Comparison of ENCODE assay signal across 29 mouse cellular contexts in the genomic region with DNA sequence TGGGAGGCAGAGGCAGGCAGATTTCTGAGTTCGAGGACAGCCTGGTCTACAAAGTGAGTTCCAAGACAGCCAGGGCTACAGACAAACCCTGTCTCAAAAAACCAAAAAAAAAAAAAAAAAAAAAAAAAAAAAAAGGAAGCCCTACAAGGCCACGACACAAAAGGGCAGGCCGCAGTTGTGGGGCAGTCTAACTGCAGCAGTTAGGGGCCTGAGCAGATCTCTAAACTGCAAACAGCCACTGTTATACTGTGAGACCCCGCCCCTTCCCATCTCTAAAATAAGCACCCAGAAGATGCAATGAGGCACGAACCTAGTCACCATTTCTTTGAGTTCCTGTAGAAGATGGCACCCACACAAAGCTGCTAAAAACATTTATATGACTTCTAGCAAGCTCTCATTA. TPM values are rescaled to one million over a fixed set of nuclear protein-coding genes. Genes with fewer than 3 reads are reported as not detected.
DNase-seq lines count a peak whose midpoint lies in the region; ATAC-seq and TF ChIP-seq lines count a peak whose summit lies in the region.
"Had no signal": no experiment of that assay in that cellular context is flagged by ENCODE, and none has a peak within 500 bp of the region (broad histone marks: within the 10 kb centered on the region; RNA-seq: fewer than 3 reads in every experiment).

No protein-coding gene starts in this region.

- H3K27me3 ChIP-seq in CH12.LX (replicated peaks): no peaks in the 10 kb centered on the region
- no peaks in the 10 kb centered on the region for H3K27me3 ChIP-seq in splenic B cell, adult 2 months (ENCODE audit: control insufficient read depth, insufficient read depth, low read length, poor library complexity, severe bottlenecking)
- no peaks in the 10 kb centered on the region for H3K27me3 ChIP-seq in forebrain, postnatal 0 days (ENCODE audit: insufficient read depth, low read length)
- H3K27me3 ChIP-seq: embryonic facial prominence, embryonic 13.5 days; embryonic facial prominence, embryonic 15.5 days; forebrain, embryonic 12.5 days; Patski had no signal

- peak; percentile 37; the same call in 1 of the 2 replicates for TF ChIP-seq POLR2A in CH12.LX (IDR thresholded peaks at IDR 0.05; ENCODE audit: low read depth, low read length)

- no peak for TF ChIP-seq RAD21 in CH12.LX (IDR thresholded peaks at IDR 0.05; ENCODE audit: low read depth, low read length)

- dilution Hi-C loops in CH12.LX (cut with MboI; ENCODE audit: extremely low pct_ligation_motif_present, extremely low pct_unique_long_range_greater_than_20kb, low sequenced_read_pairs): no loop called here

- peaks cover 29 to 46% of the 10 kb centered on the region in 2 experiments for H3K36me3 ChIP-seq in CH12.LX (replicated peaks in 1 of 2; ENCODE audit: control insufficient read depth in 1 of 2, insufficient read depth in 1 of 2, low read length in 1 of 2)
- H3K36me3 ChIP-seq in splenic B cell, adult 2 months (ENCODE audit: control insufficient read depth, insufficient read depth, low read length, poor library complexity, severe bottlenecking): peaks cover 10% of the 10 kb centered on the region; the same call in 1 of the 2 replicates
- H3K36me3 ChIP-seq in forebrain, postnatal 0 days (ENCODE audit: insufficient read depth): peaks cover 62% of the 10 kb centered on the region

- H3K9me3 ChIP-seq in CH12.LX (replicated peaks; ENCODE audit: low read length): no peaks in the 10 kb centered on the region
- no peaks in the 10 kb centered on the region for H3K9me3 ChIP-seq in forebrain, postnatal 0 days (ENCODE audit: low read length)
- H3K9me3 ChIP-seq: embryonic facial prominence, embryonic 13.5 days; embryonic facial prominence, embryonic 15.5 days; forebrain, embryonic 10.5 days; forebrain, embryonic 12.5 days had no signal

- no peak for TF ChIP-seq EP300 in CH12.LX (IDR thresholded peaks at IDR 0.05; ENCODE audit: low read length)

- no peak for ATAC-seq in forebrain, postnatal 0 days
- ATAC-seq: activated CD4-positive, CD25-positive, alpha-beta regulatory T cell, adult 4 months; CD4-positive, CD25-positive, alpha-beta regulatory T cell, adult 4 months; forebrain, embryonic 14.5 days; forebrain, embryonic 16.5 days; Patski had no signal

- WGBS in forebrain, postnatal 0 days: 89% methylated on average over 5 of the region's 5 CpGs

- H3K9ac ChIP-seq in CH12.LX (ENCODE audit: insufficient read depth, low read depth): peak overlapping the region; percentile 19; the same call in 1 of the 2 replicates
- no peak overlapping the region for H3K9ac ChIP-seq in forebrain, postnatal 0 days
- H3K9ac ChIP-seq: embryonic facial prominence, embryonic 13.5 days; embryonic facial prominence, embryonic 15.5 days; forebrain, embryonic 12.5 days had no signal

- TF ChIP-seq CTCF in CH12.LX (conservative IDR thresholded peaks at IDR 0.05 in 1 of 2, IDR thresholded peaks at IDR 0.05 in 1 of 2; ENCODE audit: low read depth in 2 of 2, low read length in 2 of 2): no peak
- TF ChIP-seq CTCF in forebrain, postnatal 0 days (IDR thresholded peaks at IDR 0.05; ENCODE audit: low read depth): no peak

- H3K79me2 ChIP-seq in CH12.LX (replicated peaks; ENCODE audit: control insufficient read depth, extremely low read depth, insufficient read depth, poor library complexity, severe bottlenecking): peaks cover 19% of the 10 kb centered on the region

- H3K27ac ChIP-seq in CH12.LX (ENCODE audit: insufficient read depth, low read depth): peak overlapping the region; percentile 72
- no peak overlapping the region for H3K27ac ChIP-seq in forebrain, postnatal 0 days (ENCODE audit: low read depth, low read length)
- H3K27ac ChIP-seq: embryonic facial prominence, embryonic 13.5 days; embryonic facial prominence, embryonic 15.5 days; forebrain, embryonic 10.5 days; forebrain, embryonic 12.5 days had no signal

- in situ Hi-C loops in CH12.LX (cut with MboI; ENCODE audit: low pct_ligation_motif_present, low pct_unique_long_range_greater_than_20kb, low sequenced_read_pairs): no loop called here

- peak; percentile 10 to 24 for DNase-seq in spleen, postnatal 36 days (ENCODE audit: low spot score in 2 of 2)
- no peak for DNase-seq in spleen, postnatal 4 days (ENCODE audit: low spot score in 2 of 2)
- DNase-seq in CH12.LX (ENCODE audit: extremely low read depth): peak; percentile 78
- peak; percentile 27 for DNase-seq in splenic B cell, adult 2 months (ENCODE audit: low read depth, low spot score)
- DNase-seq in forebrain, postnatal 0 days: no peak
- DNase-seq in c-Kit-positive CD71-positive TER-119-positive erythroid progenitor cells, embryonic 14.5 days (ENCODE audit: low spot score): no peak
- DNase-seq: adrenal gland, adult 8-10 months; adrenal gland, postnatal 14 days; adrenal gland, postnatal 36 days; B cell, adult 2 months; cerebellum, adult 11 months; cerebellum, adult 2 months; cerebellum, adult 9-10 months; cerebellum, postnatal 10 days; cerebellum, postnatal 36 days; embryo, embryonic 11 days had no signal

- H3K4me3 ChIP-seq in CH12.LX (replicated peaks in 1 of 3; ENCODE audit: low read depth in 2 of 3, low read length in 2 of 3, poor library complexity in 1 of 3): no peak overlapping the region
- H3K4me3 ChIP-seq in forebrain, postnatal 0 days (ENCODE audit: low read depth, low read length): no peak overlapping the region
- H3K4me3 ChIP-seq: embryonic facial prominence, embryonic 13.5 days; embryonic facial prominence, embryonic 15.5 days; erythroblast, embryonic 14.5 days; forebrain, embryonic 10.5 days; forebrain, embryonic 12.5 days had no signal

- H3K4me1 ChIP-seq in CH12.LX (ENCODE audit: control insufficient read depth in 1 of 2, insufficient read depth in 2 of 2): peaks cover 4 to 66% of the 10 kb centered on the region in 2 experiments; a peak in 3 of 4 replicates
- no peaks in the 10 kb centered on the region for H3K4me1 ChIP-seq in forebrain, postnatal 0 days (ENCODE audit: insufficient read depth)
- H3K4me1 ChIP-seq: embryonic facial prominence, embryonic 13.5 days; embryonic facial prominence, embryonic 15.5 days; forebrain, embryonic 10.5 days; forebrain, embryonic 12.5 days had no signal

- peak overlapping the region; percentile 44; the same call in 1 of the 2 replicates for H3K4me2 ChIP-seq in CH12.LX (ENCODE audit: insufficient read depth, low read depth, poor library complexity, severe bottlenecking)
- H3K4me2 ChIP-seq in forebrain, postnatal 0 days (ENCODE audit: low read depth): no peak overlapping the region
- H3K4me2 ChIP-seq: embryonic facial prominence, embryonic 13.5 days; embryonic facial prominence, embryonic 15.5 days; forebrain, embryonic 12.5 days had no signal

TF ChIP-seq in CH12.LX, 34 proteins besides CTCF, POLR2A, EP300 and RAD21:
- TF ChIP-seq TCF12 (IDR thresholded peaks at IDR 0.05; ENCODE audit: low read depth, low read length) (no peak), ZNF384 (IDR thresholded peaks at IDR 0.05; ENCODE audit: low read depth, low read length) (peak; percentile 92)

RNA-seq across cellular contexts. Expression of gene Gm10518, which starts 17.7 kb away (rescaled TPM):
- total RNA-seq in CH12.LX (2012; rRNA removed): 8.0 TPM in 2 replicates
- not detected in 2 replicates for total RNA-seq in CH12.LX (2014; rRNA removed)
- 0.40 TPM in 1 of 2 replicates, not detected in the other for polyA plus RNA-seq in CH12.LX (2012; ENCODE audit: insufficient read length, low read depth)
- total RNA-seq in forebrain, postnatal 0 days (2014; rRNA removed): not detected in 2 replicates
- polyA plus RNA-seq in forebrain, postnatal 0 days (2015; fragmentation: Nextera tagmentation; extraction: Ambion mirVana): not detected in 2 replicates
- total RNA-seq: adrenal gland, adult 18-20 months; adrenal gland, adult 8-10 months; adrenal gland, postnatal 14 days; adrenal gland, postnatal 36 days; common myeloid progenitor, adult 5-6 weeks had no signal
- polyA plus RNA-seq: activated CD4-positive, CD25-positive, alpha-beta regulatory T cell, adult 4 months; CD4-positive, CD25-positive, alpha-beta regulatory T cell, adult 4 months; cerebellum, adult 2 months; erythroblast, embryonic 14.5 days; forebrain, embryonic 14.5 days; forebrain, embryonic 16.5 days had no signal

RNA-seq across cellular contexts. Expression of gene Ahctf1, which starts 18.0 kb away (rescaled TPM):
- total RNA-seq in CH12.LX (2012; rRNA removed) (79.2 and 81.0 TPM in 2 replicates), CH12.LX (2014; rRNA removed) (111 and 127 TPM in 2 replicates)
- 90.3 and 96.0 TPM in 2 replicates for polyA plus RNA-seq in CH12.LX (2012; ENCODE audit: insufficient read length, low read depth)
- 35.2 and 41.8 TPM in 2 replicates for total RNA-seq in forebrain, postnatal 0 days (2014; rRNA removed)
- 5.2 and 8.0 TPM in 2 replicates for polyA plus RNA-seq in forebrain, postnatal 0 days (2015; fragmentation: Nextera tagmentation; extraction: Ambion mirVana)

RNA-seq across cellular contexts. Expression of gene Kif28, which starts 40.4 kb away (rescaled TPM):
- total RNA-seq in CH12.LX (2012; rRNA removed): 0.04 TPM in 1 of 2 replicates, not detected in the other
- not detected in 2 replicates for total RNA-seq in CH12.LX (2014; rRNA removed)
- 0.07 and 0.11 TPM in 2 replicates for polyA plus RNA-seq in CH12.LX (2012; ENCODE audit: insufficient read length, low read depth)
- 0.15 TPM in 1 of 2 replicates, not detected in the other for total RNA-seq in forebrain, postnatal 0 days (2014; rRNA removed)
- 0.05 TPM in 1 of 2 replicates, not detected in the other for polyA plus RNA-seq in forebrain, postnatal 0 days (2015; fragmentation: Nextera tagmentation; extraction: Ambion mirVana)
- total RNA-seq: adrenal gland, postnatal 14 days; adrenal gland, postnatal 36 days; common myeloid progenitor, adult 5-6 weeks had no signal
- polyA plus RNA-seq: activated CD4-positive, CD25-positive, alpha-beta regulatory T cell, adult 4 months; CD4-positive, CD25-positive, alpha-beta regulatory T cell, adult 4 months; embryonic facial prominence, embryonic 11.5 days; embryonic facial prominence, embryonic 13.5 days; erythroblast, embryonic 14.5 days; forebrain, embryonic 10.5 days; forebrain, embryonic 12.5 days; forebrain, embryonic 14.5 days; forebrain, embryonic 16.5 days; Patski had no signal

Comparison
In these comparisons a context has a peak if more than half of its experiments do, and no peak if none do; other contexts are left out.
1. DNase-seq: peak in spleen, postnatal 36 days (2 of 2), CH12.LX (single experiment) and splenic B cell, adult 2 months (single experiment); none in spleen, postnatal 4 days (0 of 2), forebrain, postnatal 0 days (single experiment) and c-Kit-positive CD71-positive TER-119-positive erythroid progenitor cells, embryonic 14.5 days (single experiment).